Mouse (Mus musculus) CD4-positive, CD25-positive, alpha-beta regulatory T cell, adult 2 months (primary cell): ENCODE measurements around the gene Tmem132c.

Source experiments
- DNase-seq: peaks from one replicate; pipeline ENCODE4 v3.0.0-alpha.2; 2012; ENCODE audit warnings: low read depth, low spot score

The Tmem132c gene

GRCm38 (mm10) chr5:127282539-127283123 lies 41.0 kb downstream of the Tmem132c start:
- no peak for DNase-seq

DNA sequence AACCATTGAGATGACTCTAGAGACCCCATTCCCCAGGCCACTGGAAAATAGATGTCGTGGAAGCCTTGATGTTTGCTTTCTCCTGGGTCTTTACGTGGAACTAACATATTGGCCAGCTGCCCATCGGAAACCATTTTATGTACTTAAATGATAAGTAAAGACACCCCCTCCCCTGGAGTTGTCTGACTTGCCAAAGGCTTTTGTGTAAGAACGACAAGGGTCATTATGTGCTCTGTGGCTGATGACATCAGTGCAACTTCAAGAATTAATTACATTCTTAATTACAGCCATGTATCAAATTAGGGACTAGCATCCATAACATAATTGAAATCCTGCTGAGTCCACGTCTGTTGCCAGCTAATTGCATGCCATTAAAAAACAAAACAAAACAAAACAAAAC lies 45.3 kb downstream of the Tmem132c start:
- no peak for DNase-seq

GRCm38 (mm10) chr5:127289659-127290058 lies 48.1 kb downstream of the Tmem132c start:
- no peak for DNase-seq

GRCm38 (mm10) chr5:127290461-127291250 lies 49.0 kb downstream of the Tmem132c start:
- no peak for DNase-seq

DNA sequence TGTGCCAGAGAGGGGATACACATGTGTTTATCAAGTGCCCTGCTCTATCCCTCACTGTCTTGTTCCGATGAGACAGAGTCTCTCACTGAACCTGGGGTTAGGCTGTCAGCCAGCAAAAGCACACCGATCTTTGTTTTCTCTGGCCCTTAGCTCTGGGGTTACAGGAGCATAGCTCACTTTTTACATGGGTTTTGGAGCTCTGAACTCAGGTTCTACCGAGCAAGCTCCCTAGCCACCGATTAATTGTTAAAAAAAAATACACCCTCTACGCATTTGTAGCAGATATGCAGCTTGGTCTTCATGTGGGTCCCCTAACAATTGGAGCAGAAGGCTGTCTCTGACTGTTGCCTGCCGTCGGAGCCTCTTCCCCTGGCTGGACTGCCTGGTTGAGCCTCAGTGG lies 50.0 kb downstream of the Tmem132c start:
- DNase-seq: no peak

- no peak for DNase-seq
These were observed 52.1 kb downstream of the Tmem132c start for GRCm38 (mm10) chr5:127293698-127294097.

- DNase-seq: no peak
These were observed 55.9 kb downstream of the Tmem132c start for GRCm38 (mm10) chr5:127297461-127297860.

GRCm38 (mm10) chr5:127298060-127298459 lies 56.5 kb downstream of the Tmem132c start:
- DNase-seq: no peak

GRCm38 (mm10) chr5:127299010-127299409 lies 57.4 kb downstream of the Tmem132c start:
- DNase-seq: no peak

GRCm38 (mm10) chr5:127300597-127301254 lies 59.1 kb downstream of the Tmem132c start:
- DNase-seq: no peak

DNA sequence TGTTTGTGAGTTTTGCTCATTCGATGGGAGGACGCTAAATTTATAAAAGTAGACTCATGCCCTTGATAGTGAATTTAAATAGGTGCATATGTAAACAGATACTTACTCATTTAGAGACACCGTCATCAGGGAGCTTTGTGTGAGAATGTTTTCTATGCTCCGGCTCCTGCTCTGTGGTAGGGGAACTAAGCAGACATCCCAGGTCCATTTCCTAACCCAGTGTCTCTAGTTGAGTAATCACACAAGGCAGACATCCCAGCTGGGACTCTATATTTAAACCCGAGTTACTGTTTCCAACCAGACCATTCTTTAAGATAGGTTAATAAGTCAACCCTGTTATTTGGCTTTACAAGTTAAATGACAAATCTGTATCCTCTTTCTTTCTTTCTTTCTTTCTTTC lies 63.7 kb downstream of the Tmem132c start:
- no peak for DNase-seq

- DNase-seq: no peak
These were observed 64.1 kb downstream of the Tmem132c start for GRCm38 (mm10) chr5:127305719-127306118.

DNA sequence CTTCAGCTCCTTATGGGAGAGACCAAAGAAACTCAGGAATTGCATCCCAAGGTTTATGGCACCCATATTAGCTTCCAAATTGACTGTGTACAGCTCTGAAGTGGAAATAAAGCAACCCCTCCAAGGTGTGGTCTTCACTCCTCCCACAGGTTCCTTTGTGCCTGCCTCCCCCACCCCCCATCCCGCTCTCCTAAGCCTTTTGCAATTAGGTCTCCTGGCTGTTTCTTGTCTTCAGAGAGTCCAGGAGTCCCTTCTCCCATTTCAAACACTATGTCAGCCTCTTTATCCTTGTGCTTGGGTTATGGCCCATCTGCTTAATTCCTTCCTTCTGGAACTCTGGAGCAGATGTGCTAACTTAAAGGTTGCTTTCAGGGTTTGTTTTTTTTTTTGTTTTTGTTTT lies 65.1 kb downstream of the Tmem132c start:
- no peak for DNase-seq

DNA sequence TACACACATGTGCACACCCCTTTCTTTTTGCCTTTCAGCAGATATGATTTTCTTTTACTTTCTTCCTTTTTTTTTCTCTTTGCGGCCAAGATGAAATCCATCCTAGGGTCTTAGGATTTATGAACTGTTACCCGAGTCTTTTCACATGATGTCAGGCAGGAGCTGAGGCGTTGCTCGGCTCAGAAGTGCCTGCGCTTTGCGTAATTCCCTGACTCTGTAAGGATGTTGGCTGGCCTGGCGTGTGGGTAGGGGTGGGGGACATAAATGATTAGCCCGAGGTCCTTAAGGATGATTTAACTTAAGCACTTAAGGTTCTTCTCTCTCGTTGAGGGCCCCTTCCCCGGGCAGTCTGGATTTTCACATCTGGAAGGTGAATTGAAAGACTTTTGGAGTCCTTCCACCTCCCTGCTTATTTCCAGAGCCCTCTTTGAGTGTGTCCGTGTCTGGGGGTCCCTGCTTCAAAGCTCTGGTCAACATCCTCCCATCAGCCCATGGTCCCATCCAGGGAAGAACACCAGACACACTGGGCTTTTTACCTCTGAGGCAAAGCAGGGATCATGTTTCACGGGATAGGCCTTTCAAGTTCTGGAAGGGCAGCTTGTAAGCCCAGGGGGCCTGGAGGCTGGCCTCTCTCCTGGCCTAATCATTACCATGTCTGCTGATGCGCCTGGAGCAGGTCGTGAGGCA lies 68.9 kb downstream of the Tmem132c start:
- no peak for DNase-seq

DNA sequence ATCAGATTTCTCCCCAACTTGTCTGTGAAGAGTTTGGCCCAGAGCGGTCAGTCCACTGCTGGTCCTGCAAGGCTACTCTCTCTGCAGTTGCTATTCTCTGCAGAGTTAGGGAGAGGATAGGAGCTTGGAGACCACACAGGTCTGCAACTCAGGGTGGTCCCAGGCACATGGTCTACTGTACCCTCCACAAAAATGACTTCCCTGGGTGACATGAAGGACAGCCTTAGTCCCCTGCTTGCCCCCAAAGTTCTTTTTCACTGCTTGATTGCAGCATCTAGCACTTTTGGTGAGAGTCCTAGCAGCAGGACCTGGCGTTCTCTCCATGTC lies 69.4 kb downstream of the Tmem132c start:
- no peak for DNase-seq

GRCm38 (mm10) chr5:127313634-127314033 lies 72.0 kb downstream of the Tmem132c start:
- no peak for DNase-seq

- no peak for DNase-seq
These were observed 77.6 kb downstream of the Tmem132c start for GRCm38 (mm10) chr5:127319096-127319779.

DNA sequence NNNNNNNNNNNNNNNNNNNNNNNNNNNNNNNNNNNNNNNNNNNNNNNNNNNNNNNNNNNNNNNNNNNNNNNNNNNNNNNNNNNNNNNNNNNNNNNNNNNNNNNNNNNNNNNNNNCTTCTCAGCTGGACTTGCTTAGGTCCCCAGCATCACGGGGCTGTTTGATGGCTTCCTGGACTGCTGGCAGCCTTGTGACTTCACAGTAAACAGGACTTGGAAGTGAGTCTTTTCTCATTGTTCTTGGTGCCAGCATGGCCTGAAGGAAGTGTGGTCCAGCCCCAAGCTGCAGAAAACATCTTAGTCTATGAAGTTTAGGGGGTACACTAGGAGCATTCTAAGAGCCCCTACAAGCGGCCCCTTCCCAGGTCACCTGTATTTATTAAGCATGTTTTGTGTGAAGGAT lies 83.0 kb downstream of the Tmem132c start:
- no peak for DNase-seq

DNA sequence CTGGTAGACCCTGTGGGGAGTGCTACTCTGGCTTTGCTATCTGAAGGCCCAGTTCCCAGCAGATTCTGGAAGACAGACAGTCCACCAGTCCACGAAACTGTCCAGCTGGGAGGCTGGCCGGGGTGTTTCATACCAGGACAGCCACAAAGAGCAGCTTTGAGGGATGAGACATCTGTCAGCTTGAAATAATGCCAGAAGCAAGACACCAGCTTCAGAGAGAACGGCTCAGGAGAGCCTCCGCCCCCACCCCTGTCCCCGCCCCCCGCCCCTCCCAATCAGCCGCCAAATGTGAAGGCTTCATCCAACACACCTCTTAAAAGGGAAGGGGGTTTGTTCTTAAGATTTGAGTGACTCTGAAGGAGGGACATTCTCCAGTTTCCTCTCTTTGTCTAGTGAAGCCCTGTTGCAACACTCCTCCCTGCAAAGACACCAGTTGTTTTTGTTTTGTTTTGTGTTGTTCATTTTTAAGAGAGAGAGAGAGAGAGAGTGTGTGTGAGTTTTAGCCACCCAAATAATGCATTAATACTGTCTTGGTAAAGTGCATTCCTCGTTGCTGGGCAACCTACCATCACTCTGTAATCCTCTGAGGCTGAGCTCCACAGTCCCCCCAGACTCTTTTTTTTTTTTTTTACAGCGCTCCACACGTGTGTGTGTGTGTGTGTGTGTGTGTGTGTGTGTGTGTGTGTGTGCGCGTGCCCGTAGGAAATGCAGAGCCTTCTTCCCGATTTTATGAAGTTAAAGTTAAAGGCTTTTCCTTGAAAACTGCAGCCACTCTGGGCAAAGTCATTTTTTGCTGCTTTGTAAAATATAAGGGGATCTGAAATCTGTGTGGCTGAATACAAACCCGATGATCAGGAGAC lies 94.7 kb downstream of the Tmem132c start:
- DNase-seq: no peak

- no peak for DNase-seq
These were observed 95.3 kb downstream of the Tmem132c start for GRCm38 (mm10) chr5:127336908-127337265.

GRCm38 (mm10) chr5:127339016-127339435 lies 97.4 kb downstream of the Tmem132c start:
- no peak for DNase-seq
